9 mouse cellular contexts compared by ENCODE assay signal in genomic region chr1:106717071-106717601, GRCm38 (mm10). TPM values are rescaled to one million over a fixed set of nuclear protein-coding genes. Genes with fewer than 3 reads are reported as not detected.
DNase-seq lines count a peak whose midpoint lies in the region; ATAC-seq and TF ChIP-seq lines count a peak whose summit lies in the region.
"Had no signal": no experiment of that assay in that cellular context is flagged by ENCODE, and none has a peak within 500 bp of the region (broad histone marks: within the 10 kb centered on the region; RNA-seq: fewer than 3 reads in every experiment).

No protein-coding gene starts in this region.

- no peak overlapping the region for H3K4me2 ChIP-seq in midbrain, embryonic 14.5 days (ENCODE audit: low read length)
- H3K4me2 ChIP-seq in stomach, postnatal 0 days (replicated peaks; ENCODE audit: low read depth) = no peak overlapping the region
- H3K4me2 ChIP-seq: limb, embryonic 13.5 days had no signal

- no peak overlapping the region for H3K4me3 ChIP-seq in midbrain, embryonic 14.5 days (replicated peaks; ENCODE audit: low read depth, low read length)
- no peak overlapping the region for H3K4me3 ChIP-seq in stomach, postnatal 0 days (ENCODE audit: low read depth, low read length)
- H3K4me3 ChIP-seq: limb, embryonic 13.5 days had no signal

- H3K4me1 ChIP-seq in midbrain, embryonic 14.5 days (ENCODE audit: control insufficient read depth, insufficient read depth, low read length) = peaks cover 10% of the 10 kb centered on the region
- no peaks in the 10 kb centered on the region for H3K4me1 ChIP-seq in stomach, postnatal 0 days (replicated peaks; ENCODE audit: control insufficient read depth, insufficient read depth)

- H3K27ac ChIP-seq in midbrain, embryonic 14.5 days (replicated peaks; ENCODE audit: low read depth, low read length) = no peak overlapping the region
- no peak overlapping the region for H3K27ac ChIP-seq in stomach, postnatal 0 days (replicated peaks)
- H3K27ac ChIP-seq: limb, embryonic 13.5 days had no signal

- DNase-seq in cerebellum, adult 11 months = peak; percentile 33
- DNase-seq in adipocyte (ENCODE audit: low spot score) = peak; percentile 81
- DNase-seq in embryo, embryonic 11.5 days (ENCODE audit: low read depth, low spot score) = peak; percentile 46
- DNase-seq in heart, postnatal 10 days = peak; percentile 81 to 89
- peak; percentile 65 to 86 for DNase-seq in layer of hippocampus, postnatal 14 days (ENCODE audit: low spot score in 2 of 2)
- peak; percentile 91 for DNase-seq in midbrain, embryonic 14.5 days
- DNase-seq in stomach, postnatal 0 days (ENCODE audit: low spot score) = peak; percentile 77

- H3K9me3 ChIP-seq in midbrain, embryonic 14.5 days (ENCODE audit: control insufficient read depth, low read length) = no peaks in the 10 kb centered on the region
- H3K9me3 ChIP-seq in stomach, postnatal 0 days (ENCODE audit: control insufficient read depth, low read length) = no peaks in the 10 kb centered on the region
- H3K9me3 ChIP-seq: limb, embryonic 13.5 days had no signal

- peak; percentile 97 for TF ChIP-seq CTCF in stomach, postnatal 0 days (IDR thresholded peaks at IDR 0.05; ENCODE audit: low read depth)

- whole genome bisulfite sequencing in midbrain, embryonic 14.5 days = 22% methylated on average over 7 of the region's 7 CpGs
- WGBS in stomach, postnatal 0 days = 25% methylated on average over 7 of the region's 7 CpGs

- H3K9ac ChIP-seq in midbrain, embryonic 14.5 days (replicated peaks; ENCODE audit: low read length) = no peak overlapping the region
- no peak overlapping the region for H3K9ac ChIP-seq in stomach, postnatal 0 days (ENCODE audit: low read length)
- H3K9ac ChIP-seq: limb, embryonic 13.5 days had no signal

- H3K27me3 ChIP-seq in midbrain, embryonic 14.5 days (ENCODE audit: control insufficient read depth, insufficient read depth, low read length) = no peaks in the 10 kb centered on the region
- H3K27me3 ChIP-seq in stomach, postnatal 0 days (ENCODE audit: control insufficient read depth, insufficient read depth, low read length) = no peaks in the 10 kb centered on the region
- H3K27me3 ChIP-seq: limb, embryonic 13.5 days had no signal

- TF ChIP-seq EP300 in stomach, postnatal 0 days (optimal IDR thresholded peaks at IDR 0.05) = no peak

- H3K36me3 ChIP-seq in midbrain, embryonic 14.5 days (ENCODE audit: control insufficient read depth, insufficient read depth, low read length) = no peaks in the 10 kb centered on the region
- H3K36me3 ChIP-seq in stomach, postnatal 0 days (ENCODE audit: control insufficient read depth, insufficient read depth, low read length) = no peaks in the 10 kb centered on the region
- H3K36me3 ChIP-seq: limb, embryonic 13.5 days had no signal

- intact Hi-C loops in heart, postnatal 10 days (cut with DNase I) = loop anchor here (1.0 to 5.0 kb wide), 5 partner anchors 100 to 292 kb away; no protein-coding TSS in a partner anchor

- ATAC-seq in cerebellum, adult (ENCODE audit: insufficient number of reproducible peaks, low FRiP score, low TSS enrichment) = no peak
- no peak for ATAC-seq in midbrain, embryonic 14.5 days (ENCODE audit: low FRiP score, low TSS enrichment)
- ATAC-seq in stomach, postnatal 0 days (ENCODE audit: low FRiP score, low TSS enrichment) = no peak

RNA-seq across cellular contexts. Expression of gene Bcl2, which starts 3.1 kb away (rescaled TPM):
- total RNA-seq in heart, postnatal 10 days (2021) = 10 to 100 TPM in 1 of 2 experiments, 1 to 10 TPM in 1; 9.1 to 10.2 TPM
- total RNA-seq in layer of hippocampus, postnatal 14 days (2021) = 10 to 100 TPM in 1 of 2 experiments, 1 to 10 TPM in 1; 9.9 to 11.0 TPM
- 10.7 and 12.2 TPM in 2 replicates for polyA plus RNA-seq in midbrain, embryonic 14.5 days (2014; fragmentation: Nextera tagmentation; extraction: Ambion mirVana)
- polyA plus RNA-seq in stomach, postnatal 0 days (2015; fragmentation: Nextera tagmentation; extraction: Ambion mirVana) = 5.6 and 6.2 TPM in 2 replicates

RNA-seq across cellular contexts. Expression of gene Kdsr, which starts 42.4 kb away (rescaled TPM):
- 10 to 100 TPM in 1 of 2 experiments, 1 to 10 TPM in 1; 9.0 to 10.2 TPM for total RNA-seq in heart, postnatal 10 days (2021)
- total RNA-seq in layer of hippocampus, postnatal 14 days (2021) = 10 to 100 TPM; 24.7 to 25.8 TPM
- 14.3 and 18.1 TPM in 2 replicates for polyA plus RNA-seq in midbrain, embryonic 14.5 days (2014; fragmentation: Nextera tagmentation; extraction: Ambion mirVana)
- polyA plus RNA-seq in stomach, postnatal 0 days (2015; fragmentation: Nextera tagmentation; extraction: Ambion mirVana) = 18.3 and 18.9 TPM in 2 replicates

Comparison
In these comparisons a context has a peak if more than half of its experiments do, and no peak if none do; other contexts are left out.
1. DNase-seq: peak in every context shown above with its lines; median percentile 91 in midbrain, embryonic 14.5 days; 85 in heart, postnatal 10 days; 81 in adipocyte; 77 in stomach, postnatal 0 days; 76 in layer of hippocampus, postnatal 14 days; 46 in embryo, embryonic 11.5 days; 33 in cerebellum, adult 11 months.